Mouse (Mus musculus): ENCODE measurements around the gene Cenpo.

The Cenpo gene

GRCm38 (mm10) chr12:4198702-4199101 lies 35.4 kb downstream of the Cenpo start:
- no peak for DNase-seq

GRCm38 (mm10) chr12:4194643-4195042 lies 39.5 kb downstream of the Cenpo start:
- no peak for DNase-seq

DNA sequence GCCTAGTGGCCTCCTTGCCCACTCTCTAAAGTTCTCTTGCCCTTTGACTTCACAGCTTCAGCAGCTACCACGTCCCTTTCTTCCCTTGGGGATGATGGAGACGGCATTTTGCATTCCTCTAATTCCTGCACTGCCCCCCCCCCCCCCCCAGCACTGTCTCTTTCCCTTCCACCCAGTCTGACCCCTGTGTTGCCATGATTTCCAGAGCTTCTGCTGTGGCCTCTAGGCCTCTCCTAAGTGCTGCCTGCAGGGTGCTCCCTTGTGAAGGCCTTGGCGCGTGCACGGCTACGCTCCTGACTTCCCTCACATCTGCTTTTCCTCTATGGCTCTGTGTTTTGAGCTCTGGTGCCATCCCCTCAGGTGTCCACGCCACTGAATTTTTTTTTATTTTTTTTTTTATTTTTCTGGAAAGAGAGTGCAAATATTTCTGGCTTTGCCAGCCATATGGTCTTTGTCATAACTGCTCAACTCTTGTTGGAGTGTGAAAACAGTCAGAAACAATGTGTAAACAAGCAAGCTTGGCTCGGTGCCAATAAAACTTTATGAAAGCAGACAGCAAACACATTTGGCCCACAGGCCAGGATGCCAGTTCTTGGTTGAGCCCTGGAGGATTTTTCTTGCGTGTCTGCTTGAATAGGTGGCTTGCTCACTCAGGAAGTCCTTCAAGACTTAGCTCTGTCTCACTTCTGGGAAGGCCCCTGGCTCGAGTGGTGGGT lies 40.9 kb downstream of the Cenpo start:
- DNase-seq, result peak; percentile 48

- no peak for DNase-seq
Observed at GRCm38 (mm10) chr12:4192514-4192913, 41.6 kb downstream of the Cenpo start.

DNA sequence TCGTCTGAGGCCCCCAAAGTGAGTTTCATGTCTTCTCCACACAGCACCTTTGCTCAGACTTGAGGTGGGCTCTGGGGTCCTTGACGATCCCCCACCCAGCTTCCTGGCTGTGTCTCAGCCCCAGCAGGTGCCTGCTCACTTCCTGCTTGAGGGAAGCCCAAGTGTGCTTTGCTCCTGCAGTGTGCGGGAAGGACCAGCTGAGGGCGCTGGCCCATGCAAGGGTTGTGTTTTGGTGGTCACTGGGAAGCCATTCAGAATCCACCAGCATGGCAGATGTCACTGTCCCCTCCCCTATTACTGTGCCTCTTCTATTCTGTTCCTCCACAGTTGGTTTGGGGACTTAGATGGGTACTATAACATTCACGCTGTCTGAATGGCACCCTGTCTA lies 45.0 kb downstream of the Cenpo start:
- no peak for DNase-seq

DNA sequence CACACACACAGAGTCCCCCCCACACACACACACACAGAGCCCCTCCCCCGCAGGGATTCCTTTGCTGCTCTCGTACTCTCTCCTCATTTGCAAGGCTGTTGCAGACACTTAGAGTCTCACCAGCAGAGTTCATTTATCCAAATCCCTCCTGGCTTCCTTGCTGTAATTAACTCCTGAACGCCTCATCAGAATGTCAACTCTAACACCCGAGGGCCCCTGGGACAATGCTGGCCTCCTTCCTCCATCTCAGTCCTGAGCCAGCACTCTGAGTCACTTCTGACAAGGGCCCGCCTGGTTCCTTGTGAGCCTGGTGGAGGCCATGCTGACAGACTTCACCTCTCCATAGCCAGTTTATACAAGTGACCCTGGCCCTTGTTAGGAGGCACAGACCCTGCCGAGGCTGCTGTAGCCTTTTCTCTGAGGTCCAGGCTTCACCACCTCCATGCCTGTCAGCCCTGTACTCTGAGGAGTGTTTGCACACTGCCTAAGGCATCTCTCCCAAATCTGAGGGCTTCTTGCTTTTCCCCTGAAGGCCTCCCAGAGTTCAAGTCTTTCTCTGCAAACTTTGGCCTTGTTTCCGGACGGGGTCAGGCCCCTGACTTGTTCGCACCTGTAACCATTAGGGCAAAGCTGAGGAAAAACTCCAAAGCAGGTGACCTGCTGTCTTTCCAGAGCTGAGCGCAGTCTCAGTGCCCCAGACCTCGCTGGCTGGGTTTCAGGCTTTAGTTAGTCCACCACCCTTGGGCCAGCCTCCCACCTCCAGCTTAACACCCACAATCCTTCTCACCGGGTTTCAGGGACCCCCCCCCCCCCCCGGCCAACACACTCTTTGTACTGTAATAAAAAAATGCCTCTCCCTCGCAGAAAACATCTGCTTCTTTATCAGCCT lies 45.7 kb downstream of the Cenpo start:
- DNase-seq, result peak; percentile 58

DNA sequence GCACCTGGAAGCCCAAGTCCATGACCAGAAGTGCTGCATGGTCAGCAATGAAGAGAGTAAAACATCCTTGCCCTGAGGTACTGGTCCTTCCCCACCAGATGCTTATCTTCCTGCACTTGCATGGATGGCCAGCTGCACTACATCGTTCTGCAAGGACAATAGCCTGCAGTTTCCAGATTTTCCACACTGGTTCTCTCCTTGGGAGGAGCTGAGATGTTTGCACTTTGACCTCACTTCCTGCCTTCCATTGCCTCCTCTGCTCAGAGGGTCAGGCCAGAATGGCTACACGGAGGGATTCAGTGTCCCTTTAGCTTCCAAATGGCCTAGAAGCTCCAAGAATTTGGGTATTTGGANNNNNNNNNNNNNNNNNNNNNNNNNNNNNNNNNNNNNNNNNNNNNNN lies 49.4 kb downstream of the Cenpo start:
- no peak for DNase-seq

GRCm38 (mm10) chr12:4180507-4180906 lies 53.6 kb downstream of the Cenpo start:
- DNase-seq, result no peak

DNA sequence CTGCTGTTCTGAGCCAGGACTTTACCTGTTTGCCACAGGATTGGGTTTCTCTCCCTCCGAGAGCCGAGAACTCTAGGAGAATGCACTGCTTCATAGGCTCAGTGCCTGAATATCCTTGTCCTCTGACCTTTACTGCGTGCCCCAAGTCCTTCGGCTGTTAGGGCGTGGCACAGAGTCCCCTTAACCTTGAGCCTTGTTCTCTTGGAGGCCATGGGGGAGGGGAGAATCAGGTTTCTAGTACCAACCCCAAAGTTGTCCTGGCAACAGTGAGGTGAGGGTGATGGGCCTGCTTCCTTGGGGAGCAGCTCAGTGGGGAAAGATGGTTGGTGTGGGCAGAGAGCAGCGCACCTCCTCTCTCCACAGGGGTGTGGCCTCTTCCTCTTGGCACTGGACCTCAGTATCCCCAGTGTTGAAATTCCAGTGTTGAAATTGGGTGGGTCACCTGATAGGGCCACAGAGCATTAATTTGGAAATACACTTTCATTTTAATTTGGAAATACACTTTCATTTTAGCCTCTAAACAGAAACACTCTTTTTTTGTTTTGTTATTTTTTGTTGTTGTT lies 54.3 kb downstream of the Cenpo start:
- DNase-seq, result no peak

- no peak for DNase-seq
Observed at GRCm38 (mm10) chr12:4178839-4179238, 55.3 kb downstream of the Cenpo start.

DNA sequence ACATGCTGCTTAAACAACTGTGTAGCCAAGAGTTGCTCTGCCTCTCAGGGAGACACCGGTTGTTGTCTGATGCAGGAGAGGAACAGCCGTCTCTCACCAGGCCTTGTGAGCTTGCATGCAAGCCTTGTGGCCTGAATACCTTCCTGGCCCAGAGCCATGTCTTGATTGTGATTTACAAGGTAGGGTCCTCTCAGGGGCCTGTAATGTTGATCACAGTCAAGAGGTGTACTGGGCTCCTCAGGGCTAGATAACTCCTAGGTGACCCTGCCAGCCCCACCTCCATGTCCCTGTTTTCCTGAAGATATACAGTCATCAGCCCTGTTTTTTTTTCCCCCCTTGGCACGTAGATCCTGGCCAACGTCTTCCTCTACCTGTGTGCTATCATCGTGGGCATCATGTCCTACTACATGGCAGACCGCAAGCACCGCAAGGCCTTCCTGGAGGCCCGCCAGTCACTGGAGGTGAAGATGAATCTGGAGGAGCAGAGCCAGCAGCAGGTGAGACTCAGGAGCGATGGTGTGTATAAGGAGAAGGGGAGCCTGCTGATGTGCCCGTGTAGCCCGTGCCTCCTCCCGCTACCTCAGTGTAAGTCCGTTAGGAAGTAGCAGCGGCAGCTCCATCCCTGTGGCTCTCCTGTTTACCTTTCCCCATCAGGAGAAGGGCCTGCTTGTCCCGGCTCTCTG lies 60.8 kb downstream of the Cenpo start:
- DNase-seq, result no peak

DNA sequence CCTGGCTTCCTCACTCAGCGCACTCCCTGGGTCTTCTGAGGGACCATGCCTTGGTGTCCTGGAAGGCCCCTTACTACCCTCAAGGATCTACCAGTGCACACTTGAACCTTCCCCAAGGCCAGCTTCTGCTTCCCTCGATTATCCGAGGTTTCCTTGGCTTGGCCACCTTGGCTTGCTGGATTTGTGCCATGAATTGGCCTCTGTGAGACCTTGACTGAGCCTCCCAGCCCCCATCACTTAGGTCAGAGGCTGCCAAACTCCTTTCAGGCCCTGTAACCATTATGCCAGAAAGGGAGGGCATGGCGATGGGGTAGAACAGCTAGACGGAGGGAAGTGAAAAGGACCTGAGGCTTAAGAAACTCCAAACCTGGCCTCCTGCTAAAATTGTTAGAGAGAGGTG lies 64.5 kb downstream of the Cenpo start:
- DNase-seq, result no peak

DNA sequence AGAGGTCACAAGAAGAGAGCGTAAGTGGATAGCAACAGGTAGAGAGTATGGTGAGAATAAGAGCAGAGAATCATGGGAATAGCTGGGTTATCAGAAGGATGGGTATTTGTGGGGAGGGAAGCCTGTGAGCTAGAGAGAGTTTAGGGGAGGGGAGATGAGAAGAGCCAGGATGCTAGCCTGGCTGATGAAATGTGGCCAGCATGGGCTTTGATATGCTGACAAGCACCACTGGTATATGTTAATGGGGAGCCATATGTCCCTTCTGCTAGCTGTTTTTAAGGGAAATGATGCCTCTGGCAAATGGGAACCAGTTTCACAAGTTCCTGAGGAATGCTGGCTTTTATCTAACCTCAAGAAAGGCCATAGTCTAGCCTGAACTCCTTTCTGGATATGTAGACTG lies 65.0 kb downstream of the Cenpo start:
- no peak for DNase-seq

GRCm38 (mm10) chr12:4166970-4167369 lies 67.1 kb downstream of the Cenpo start:
- DNase-seq, result no peak

GRCm38 (mm10) chr12:4162886-4163285 lies 71.2 kb downstream of the Cenpo start:
- no peak for DNase-seq

DNA sequence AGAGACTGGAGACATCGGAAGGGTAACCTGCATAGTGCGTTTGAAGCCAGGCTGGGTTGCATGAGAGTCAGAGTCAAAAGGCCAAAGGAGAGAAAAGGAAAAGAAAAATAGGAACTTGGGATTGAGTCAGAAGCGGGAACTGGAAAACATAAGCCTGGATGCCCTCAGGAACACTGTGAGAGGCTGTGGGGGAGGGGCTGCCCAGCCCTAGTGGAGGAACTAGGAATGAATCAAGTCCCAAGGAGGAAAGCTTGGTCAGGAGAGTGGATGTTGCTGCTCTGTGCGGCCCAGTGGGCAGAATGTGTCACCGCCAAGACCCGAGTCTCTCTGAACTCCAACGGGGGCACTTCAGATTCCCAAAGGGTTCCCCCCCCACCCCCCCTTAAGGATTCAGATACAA lies 73.8 kb downstream of the Cenpo start:
- no peak for DNase-seq

- no peak for DNase-seq
Observed at GRCm38 (mm10) chr12:4158868-4159632, 75.0 kb downstream of the Cenpo start.

GRCm38 (mm10) chr12:4158179-4158578 lies 75.9 kb downstream of the Cenpo start:
- DNase-seq, result no peak

DNA sequence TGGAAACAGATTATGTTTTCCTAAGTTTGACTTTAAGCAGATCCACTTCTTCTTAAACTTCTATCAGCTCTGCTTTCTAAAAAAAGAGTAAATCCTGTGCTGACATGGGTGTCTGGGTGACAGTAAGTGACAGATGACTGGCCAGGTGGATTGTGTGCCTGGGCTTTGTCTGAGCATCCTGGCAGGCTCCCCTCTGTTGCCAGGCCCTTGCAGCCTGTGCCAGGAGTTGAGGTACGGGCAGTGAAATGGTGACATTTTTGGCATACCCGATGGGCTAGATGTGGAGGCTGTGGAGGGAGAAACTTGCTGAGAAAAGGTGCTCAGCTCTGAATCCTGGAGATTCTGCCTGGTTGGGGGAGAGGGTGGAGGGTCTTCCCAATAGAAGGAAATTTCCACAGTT lies 76.6 kb downstream of the Cenpo start:
- no peak for DNase-seq

- DNase-seq, result no peak
Observed at GRCm38 (mm10) chr12:4151969-4152368, 82.1 kb downstream of the Cenpo start.

DNA sequence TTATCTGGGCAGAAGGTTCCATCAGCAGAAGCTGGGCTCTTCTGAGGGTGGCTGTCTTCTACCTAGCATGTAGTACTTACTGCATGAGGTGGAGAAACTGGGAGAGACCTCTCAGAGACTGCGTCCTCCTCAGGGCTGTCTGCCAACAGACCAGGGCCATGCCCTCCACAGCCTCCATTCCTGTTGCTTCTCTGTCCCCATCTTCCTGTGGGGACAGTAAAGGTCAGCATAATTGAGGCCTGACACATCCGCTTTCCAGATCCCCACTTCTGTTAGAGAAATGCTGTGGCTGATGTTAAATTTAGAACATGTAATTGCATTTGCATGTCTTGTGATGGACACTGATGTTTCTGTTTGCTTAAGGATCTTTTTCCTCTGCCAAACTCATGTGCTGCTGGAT lies 83.2 kb downstream of the Cenpo start:
- no peak for DNase-seq

All from lung, postnatal 14 days (tissue).